Mouse (Mus musculus) granulocyte monocyte progenitor cell, adult 5-6 weeks (primary cell): ENCODE data around the gene Tatdn2. TPM values are rescaled to one million over a fixed set of nuclear protein-coding genes. Genes with fewer than 3 reads are reported as not detected.
A peak's percentile ranks its signal among the peaks of the same experiment; 100 is the strongest.

Source experiments
- ATAC-seq: replicated peaks from 2 replicates; pipeline ENCODE4 v1.8.0; 2016; ENCODE audit warnings: mild to moderate bottlenecking, moderate TSS enrichment, inconsistent platforms; ENCODE audit not compliant: poor library complexity, severe bottlenecking
- total RNA-seq, 2 experiments: library from RNA; stranded (forward) in 1 of 2; stranded (reverse) in 1 of 2; fragments of 200-712, 200-1000 nt in 1 of 2; fragments of >200 nt in 1 of 2; fragmentation: Nextera tagmentation in 1 of 2; gene quantifications; 2 replicates each; pipeline ENCODE4 v1.2.3; 2014 to 2017

Tatdn2 gene
- total RNA-seq, 2 experiments from 2014 or later, result 43.1 to 115 TPM

GRCm38 (mm10) chr6:113749119-113749685, 52.4 kb downstream of the Tatdn2 start:
- ATAC-seq, result peak; percentile 69

Other genes starting within 250 kb of the Tatdn2 start
- gene Il17re, start 238.6 kb upstream of the Tatdn2 start, total RNA-seq (2014; fragmentation: Nextera tagmentation), result not detected in 2 replicates
- 0.31 and 0.43 TPM in 2 replicates for gene Il17re, start 238.6 kb upstream of the Tatdn2 start, total RNA-seq (2017)
- not detected in 2 replicates for gene Il17rc, start 225.6 kb upstream of the Tatdn2 start, total RNA-seq (2014; fragmentation: Nextera tagmentation)
- not detected in 2 replicates for gene Il17rc, start 225.6 kb upstream of the Tatdn2 start, total RNA-seq (2017)
- 15.3 and 17.8 TPM in 2 replicates for gene Creld1, start 213.8 kb upstream of the Tatdn2 start, total RNA-seq (2014; fragmentation: Nextera tagmentation)
- 6.7 and 9.4 TPM in 2 replicates for gene Creld1, start 213.8 kb upstream of the Tatdn2 start, total RNA-seq (2017)
- not detected in 2 replicates for gene Prrt3, start 195.1 kb upstream of the Tatdn2 start, total RNA-seq (2014; fragmentation: Nextera tagmentation)
- gene Prrt3, start 195.1 kb upstream of the Tatdn2 start, total RNA-seq (2017), result not detected in 2 replicates
- gene Emc3, start 165.4 kb upstream of the Tatdn2 start, total RNA-seq (2014; fragmentation: Nextera tagmentation), result 47.4 and 48.0 TPM in 2 replicates
- 38.7 and 41.8 TPM in 2 replicates for gene Emc3, start 165.4 kb upstream of the Tatdn2 start, total RNA-seq (2017)
- 23.8 and 27.4 TPM in 2 replicates for gene Fancd2, start 165.4 kb upstream of the Tatdn2 start, total RNA-seq (2014; fragmentation: Nextera tagmentation)
- 28.2 and 33.2 TPM in 2 replicates for gene Fancd2, start 165.4 kb upstream of the Tatdn2 start, total RNA-seq (2017)
- not detected in 2 replicates for gene Fancd2os, start 96.3 kb upstream of the Tatdn2 start, total RNA-seq (2014; fragmentation: Nextera tagmentation)
- gene Fancd2os, start 96.3 kb upstream of the Tatdn2 start, total RNA-seq (2017), result not detected in 2 replicates
- gene Brk1, start 92.3 kb upstream of the Tatdn2 start, total RNA-seq (2014; fragmentation: Nextera tagmentation), result 223 and 247 TPM in 2 replicates
- 96.6 and 108 TPM in 2 replicates for gene Brk1, start 92.3 kb upstream of the Tatdn2 start, total RNA-seq (2017)
- 15.7 and 24.6 TPM in 2 replicates for gene Vhl, start 73.1 kb upstream of the Tatdn2 start, total RNA-seq (2014; fragmentation: Nextera tagmentation)
- 11.0 and 11.3 TPM in 2 replicates for gene Vhl, start 73.1 kb upstream of the Tatdn2 start, total RNA-seq (2017)
- 6.7 and 9.5 TPM in 2 replicates for gene Irak2, start 58.6 kb upstream of the Tatdn2 start, total RNA-seq (2014; fragmentation: Nextera tagmentation)
- gene Irak2, start 58.6 kb upstream of the Tatdn2 start, total RNA-seq (2017), result 6.4 and 17.5 TPM in 2 replicates
- gene Ghrl, start 22.8 kb downstream of the Tatdn2 start, total RNA-seq (2014; fragmentation: Nextera tagmentation), result not detected in 2 replicates
- 3.2 TPM in 1 of 2 replicates, not detected in the other for gene Ghrl, start 22.8 kb downstream of the Tatdn2 start, total RNA-seq (2017)
- 141 and 145 TPM in 2 replicates for gene Sec13, start 43.7 kb downstream of the Tatdn2 start, total RNA-seq (2014; fragmentation: Nextera tagmentation)
- gene Sec13, start 43.7 kb downstream of the Tatdn2 start, total RNA-seq (2017), result 161 and 217 TPM in 2 replicates